Mouse (Mus musculus): ENCODE results near the gene Lrig2. TPM values are rescaled to one million over a fixed set of nuclear protein-coding genes. Genes with fewer than 3 reads are reported as not detected.
A peak's percentile ranks its signal among the peaks of the same experiment; 100 is the strongest.
"Not testable (repeated sequence)": the region's sequence is repeated elsewhere in the genome, so short reads cannot be mapped to it uniquely, and the experiment has no call there.

Lrig2 gene
- polyA plus RNA-seq, 1 experiment from 2014 or later: 35.2 TPM

DNA sequence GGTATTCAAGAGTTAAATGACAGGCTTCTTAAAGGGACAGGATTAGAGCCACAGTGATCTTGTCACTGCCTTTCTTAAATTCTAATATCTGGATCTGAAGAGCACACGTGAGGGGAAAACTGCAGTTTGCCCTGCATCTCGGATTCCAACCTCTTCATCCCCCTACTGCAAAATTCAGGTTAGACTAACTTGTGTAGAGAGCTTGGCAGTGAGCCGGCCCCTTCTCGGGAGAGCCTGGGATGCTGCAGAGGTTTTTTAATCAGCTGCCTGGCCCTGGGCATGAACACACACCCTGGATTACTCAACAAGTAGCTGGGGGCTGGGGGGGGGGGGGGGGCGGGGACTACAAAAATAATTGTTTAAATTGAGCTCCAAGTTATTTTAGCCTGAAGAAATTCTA is 69.4 kb downstream of the Lrig2 start:
- no peaks in the 10 kb centered on the region for H3K27me3 ChIP-seq
- peak; percentile 3; the same call in 1 of the 2 replicates for ATAC-seq (ENCODE audit: low FRiP score)
- 32% methylated on average over 5 of the region's 5 CpGs for WGBS
- H3K4me2 ChIP-seq (replicated peaks): peak overlapping the region; percentile 41
- no peak overlapping the region for H3K27ac ChIP-seq
- H3K9ac ChIP-seq: peak overlapping the region; percentile 35; the same call in 1 of the 2 replicates
- no peak overlapping the region for H3K4me3 ChIP-seq
- no peaks in the 10 kb centered on the region for H3K36me3 ChIP-seq
- H3K4me1 ChIP-seq: peaks cover 2% of the 10 kb centered on the region; the same call in 1 of the 2 replicates
- H3K9me3 ChIP-seq (replicated peaks): no peaks in the 10 kb centered on the region

DNA sequence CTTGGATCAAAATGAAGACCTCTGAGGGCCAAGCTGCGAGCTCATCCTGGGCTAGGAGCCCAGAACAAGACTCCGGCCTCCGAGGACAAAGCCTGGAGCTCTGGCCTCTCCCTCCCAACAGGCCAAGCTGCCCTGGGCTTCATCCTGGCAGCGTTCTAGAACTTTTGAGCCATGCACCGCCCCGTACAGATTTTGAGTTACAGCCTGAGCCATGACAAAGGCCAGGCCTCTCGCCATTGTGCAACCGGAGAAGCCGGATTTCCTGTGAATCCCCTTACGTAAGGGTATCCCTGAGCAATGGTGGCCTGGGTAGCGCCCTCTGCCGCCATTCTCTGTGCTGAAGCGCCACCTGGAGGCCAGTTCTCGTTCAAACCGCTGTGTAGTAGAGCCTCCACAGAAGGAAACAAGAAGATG is 69.8 kb downstream of the Lrig2 start:
- no peaks in the 10 kb centered on the region for H3K27me3 ChIP-seq
- H3K9ac ChIP-seq: peak overlapping the region; percentile 35; the same call in 1 of the 2 replicates
- 18% methylated on average over 15 of the region's 15 CpGs for WGBS
- peak overlapping the region; percentile 41 for H3K4me2 ChIP-seq (replicated peaks)
- no peaks in the 10 kb centered on the region for H3K36me3 ChIP-seq
- no peaks in the 10 kb centered on the region for H3K9me3 ChIP-seq (replicated peaks)
- ATAC-seq (ENCODE audit: low FRiP score): peak; percentile 97
- no peak overlapping the region for H3K4me3 ChIP-seq
- no peak overlapping the region for H3K27ac ChIP-seq
- H3K4me1 ChIP-seq: peaks cover 2% of the 10 kb centered on the region; the same call in 1 of the 2 replicates

DNA sequence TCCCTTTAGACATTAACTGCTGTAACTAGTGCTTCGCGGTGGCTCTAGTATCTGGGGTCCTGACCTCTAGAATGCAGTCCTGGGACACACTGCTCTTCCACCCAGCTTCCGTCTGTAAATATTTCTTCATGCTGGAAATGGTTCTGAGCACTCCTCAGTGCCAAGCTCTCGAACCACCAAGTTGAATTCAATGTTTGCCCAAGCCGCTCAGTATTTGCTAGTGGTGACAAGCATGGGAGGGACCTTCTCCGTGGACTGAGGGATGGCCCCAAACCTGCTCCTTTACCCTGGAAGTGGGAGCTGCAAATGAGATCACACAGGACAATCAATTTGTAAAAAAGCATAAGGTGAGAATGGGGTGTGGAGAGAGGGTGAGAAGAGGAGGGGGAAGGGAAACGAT is 70.3 kb downstream of the Lrig2 start:
- Histone ChIP-seq H3K27ac (no peak overlapping the region), H3K9me3 (replicated peaks) (no peaks in the 10 kb centered on the region), H3K27me3 (no peaks in the 10 kb centered on the region), H3K36me3 (no peaks in the 10 kb centered on the region), H3K4me1 (peaks cover 2% of the 10 kb centered on the region; the same call in 1 of the 2 replicates), H3K4me3 (no peak overlapping the region), H3K4me2 (replicated peaks) (peak overlapping the region; percentile 41), H3K9ac (no peak overlapping the region)
- WGBS: 88% methylated on average over 7 of the region's 7 CpGs
- no peak; the same call in 1 of the 2 replicates for ATAC-seq (ENCODE audit: low FRiP score)

DNA sequence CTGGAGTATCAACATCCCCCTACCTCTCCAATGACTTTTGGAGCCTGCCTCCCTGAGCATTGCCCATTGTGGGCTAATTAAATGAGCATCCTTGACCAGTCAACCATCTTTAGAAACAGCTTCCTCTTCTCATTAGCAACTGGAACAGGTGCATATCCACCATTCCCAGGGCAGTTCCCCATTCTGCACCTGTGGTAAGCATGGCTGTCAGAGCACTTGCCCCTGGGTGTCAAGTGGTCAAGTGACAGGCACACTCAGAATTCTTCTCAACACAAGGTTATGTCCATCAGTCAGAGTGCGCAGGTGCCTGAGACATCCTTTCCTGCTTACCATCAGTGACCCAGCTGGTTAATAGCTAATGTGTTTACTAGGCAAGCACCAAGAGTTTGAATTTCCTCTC is 72.9 kb downstream of the Lrig2 start:
- Histone ChIP-seq H3K4me3 (no peak overlapping the region), H3K4me1 (peaks cover 9% of the 10 kb centered on the region; the same call in 1 of the 2 replicates), H3K27me3 (no peaks in the 10 kb centered on the region), H3K9me3 (replicated peaks) (no peaks in the 10 kb centered on the region), H3K4me2 (replicated peaks) (no peak overlapping the region), H3K27ac (no peak overlapping the region), H3K9ac (no peak overlapping the region), H3K36me3 (no peaks in the 10 kb centered on the region)
- WGBS: 100% methylated on average over 1 of the region's 1 CpGs
- no peak for ATAC-seq (ENCODE audit: low FRiP score)

DNA sequence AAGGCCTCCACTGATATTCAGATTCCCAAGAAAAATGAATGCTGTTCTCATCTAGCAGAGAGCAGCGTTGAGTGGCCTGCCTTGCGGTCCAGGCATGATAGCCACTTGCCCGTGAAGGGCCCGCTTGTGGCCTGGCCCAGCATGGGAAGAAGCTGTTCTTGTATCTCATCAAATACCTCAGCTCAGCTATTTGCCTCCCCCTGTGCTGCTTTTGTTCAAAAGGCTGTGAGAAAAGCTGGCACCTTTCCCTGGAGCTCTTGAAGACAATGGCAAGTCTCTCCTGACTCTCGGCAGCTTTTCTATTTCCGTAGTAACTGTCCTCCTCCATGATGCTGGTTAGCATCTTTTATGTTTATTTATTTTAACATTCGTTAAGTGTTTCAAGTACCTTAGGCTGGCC is 74.1 kb downstream of the Lrig2 start:
- H3K4me3 ChIP-seq: no peak overlapping the region
- no peak overlapping the region for H3K4me2 ChIP-seq (replicated peaks)
- no peak for ATAC-seq (ENCODE audit: low FRiP score)
- no peaks in the 10 kb centered on the region for H3K9me3 ChIP-seq (replicated peaks)
- WGBS: 61% methylated on average over 7 of the region's 7 CpGs
- H3K27me3 ChIP-seq: no peaks in the 10 kb centered on the region
- peaks cover 11% of the 10 kb centered on the region; the same call in 1 of the 2 replicates for H3K4me1 ChIP-seq
- no peak overlapping the region for H3K27ac ChIP-seq
- no peaks in the 10 kb centered on the region for H3K36me3 ChIP-seq
- no peak overlapping the region for H3K9ac ChIP-seq

DNA sequence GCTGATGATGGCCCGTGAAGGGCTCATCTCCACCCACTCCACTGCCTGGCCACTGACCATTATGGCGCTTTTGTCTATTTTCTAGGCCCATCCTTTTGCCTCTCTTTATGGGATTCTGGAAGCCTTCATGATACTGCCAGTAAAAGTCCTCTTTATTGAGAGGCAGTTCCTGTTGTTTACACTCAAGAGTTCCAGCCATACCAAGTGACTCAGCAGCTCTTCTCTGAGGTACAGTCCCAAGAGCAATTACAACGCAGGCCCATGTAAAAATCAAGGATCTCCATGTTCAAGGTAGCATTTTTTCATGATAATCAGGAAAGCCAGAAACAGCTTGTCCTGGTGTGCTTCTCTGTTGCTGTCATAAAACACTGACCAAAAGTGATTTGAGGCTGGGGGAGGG is 75.8 kb downstream of the Lrig2 start:
- Histone ChIP-seq H3K4me2 (replicated peaks) (no peak overlapping the region), H3K9me3 (replicated peaks) (no peaks in the 10 kb centered on the region), H3K9ac (no peak overlapping the region), H3K4me3 (no peak overlapping the region), H3K4me1 (peaks cover 12% of the 10 kb centered on the region; the same call in 1 of the 2 replicates), H3K27ac (no peak overlapping the region), H3K27me3 (no peaks in the 10 kb centered on the region), H3K36me3 (no peaks in the 10 kb centered on the region)
- no peak for ATAC-seq (ENCODE audit: low FRiP score)
- WGBS: 98% methylated on average over 3 of the region's 3 CpGs

DNA sequence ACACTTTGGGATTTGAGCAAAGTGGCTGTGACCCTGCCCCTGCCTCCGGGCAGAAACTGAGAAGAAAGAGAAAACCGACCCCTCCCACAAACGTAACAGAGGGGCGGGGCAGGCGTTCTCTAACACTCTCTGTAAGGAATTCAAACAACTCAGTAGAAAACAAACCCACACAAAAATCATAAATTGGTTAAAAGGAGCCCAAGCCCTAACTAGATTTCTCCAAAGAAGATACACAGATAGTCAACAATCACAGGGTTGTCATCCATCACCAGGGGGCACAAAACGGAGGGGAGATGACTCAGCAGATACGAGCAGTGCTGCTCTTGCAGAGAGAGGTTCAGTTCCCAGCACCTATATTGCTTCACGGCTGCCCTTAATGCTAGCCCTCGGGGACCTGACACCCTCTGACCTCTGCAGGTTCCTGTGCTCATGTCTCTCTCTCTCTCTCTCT is 77.4 kb downstream of the Lrig2 start:
- Histone ChIP-seq H3K27me3 (no peaks in the 10 kb centered on the region), H3K4me2 (replicated peaks) (peak overlapping the region; percentile 40), H3K4me1 (peaks cover 12% of the 10 kb centered on the region; the same call in 1 of the 2 replicates), H3K4me3 (peak overlapping the region; percentile 23; the same call in 1 of the 2 replicates), H3K9me3 (replicated peaks) (no peaks in the 10 kb centered on the region), H3K27ac (no peak overlapping the region), H3K36me3 (no peaks in the 10 kb centered on the region), H3K9ac (no peak overlapping the region)
- 3% methylated on average over 9 of the region's 9 CpGs for WGBS
- 0 out of 2 replicates have a peak, but pooled peaks have one; percentile 38 for ATAC-seq (ENCODE audit: low FRiP score)

DNA sequence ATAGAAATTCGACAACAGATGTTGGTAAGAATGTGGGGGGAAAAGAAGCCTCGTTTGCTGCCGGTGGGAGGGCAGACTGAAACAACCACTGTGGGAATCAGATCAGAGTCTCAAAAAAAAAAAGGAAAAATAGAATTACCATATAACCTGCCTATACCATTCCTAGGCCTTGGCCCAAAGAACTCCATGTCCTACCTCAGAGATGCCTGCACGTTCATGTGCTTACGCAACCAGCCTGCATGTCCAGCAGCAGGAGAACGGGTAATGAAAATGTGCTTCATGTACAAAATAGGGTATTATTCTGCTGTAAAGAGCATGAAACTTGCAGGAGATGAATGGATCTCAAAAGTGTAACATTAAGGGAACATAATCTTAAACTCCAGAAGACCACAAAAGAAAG is 79.1 kb downstream of the Lrig2 start:
- peaks cover 12% of the 10 kb centered on the region; the same call in 1 of the 2 replicates for H3K4me1 ChIP-seq
- WGBS: 84% methylated on average over 6 of the region's 6 CpGs
- no peak for ATAC-seq (ENCODE audit: low FRiP score)

DNA sequence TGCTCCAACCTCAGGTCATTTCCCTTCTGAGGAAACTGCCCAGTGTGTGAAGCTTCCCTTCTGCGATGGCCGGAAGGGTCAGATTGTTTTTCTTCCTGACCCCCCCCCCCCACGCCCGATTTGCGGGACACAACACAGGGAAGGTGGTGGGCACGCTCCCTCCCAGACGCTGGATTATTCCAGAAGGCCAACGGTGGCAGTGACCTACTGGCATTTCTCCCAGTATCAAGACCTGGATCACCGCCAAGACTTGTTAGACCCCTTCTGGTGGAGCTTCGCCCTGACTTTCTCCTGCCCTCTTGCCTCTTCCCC is 79.9 kb downstream of the Lrig2 start:
- H3K4me2 ChIP-seq (replicated peaks): no peak overlapping the region
- H3K4me1 ChIP-seq: peaks cover 12% of the 10 kb centered on the region; the same call in 1 of the 2 replicates
- H3K27ac ChIP-seq: no peak overlapping the region
- H3K27me3 ChIP-seq: no peaks in the 10 kb centered on the region
- H3K9ac ChIP-seq: no peak overlapping the region
- WGBS: 22% methylated on average over 10 of the region's 10 CpGs
- no peaks in the 10 kb centered on the region for H3K36me3 ChIP-seq
- no peaks in the 10 kb centered on the region for H3K9me3 ChIP-seq (replicated peaks)
- H3K4me3 ChIP-seq: no peak overlapping the region
- no peak for ATAC-seq (ENCODE audit: low FRiP score)

More for the DNA sequence above, 79.1 kb downstream of the Lrig2 start:
- no peak overlapping the region for H3K27ac ChIP-seq
- no peaks in the 10 kb centered on the region for H3K27me3 ChIP-seq
- no peak overlapping the region for H3K9ac ChIP-seq
- no peak overlapping the region for H3K4me2 ChIP-seq (replicated peaks)
- no peak overlapping the region for H3K4me3 ChIP-seq
- H3K36me3 ChIP-seq: no peaks in the 10 kb centered on the region
- no peaks in the 10 kb centered on the region for H3K9me3 ChIP-seq (replicated peaks)

DNA sequence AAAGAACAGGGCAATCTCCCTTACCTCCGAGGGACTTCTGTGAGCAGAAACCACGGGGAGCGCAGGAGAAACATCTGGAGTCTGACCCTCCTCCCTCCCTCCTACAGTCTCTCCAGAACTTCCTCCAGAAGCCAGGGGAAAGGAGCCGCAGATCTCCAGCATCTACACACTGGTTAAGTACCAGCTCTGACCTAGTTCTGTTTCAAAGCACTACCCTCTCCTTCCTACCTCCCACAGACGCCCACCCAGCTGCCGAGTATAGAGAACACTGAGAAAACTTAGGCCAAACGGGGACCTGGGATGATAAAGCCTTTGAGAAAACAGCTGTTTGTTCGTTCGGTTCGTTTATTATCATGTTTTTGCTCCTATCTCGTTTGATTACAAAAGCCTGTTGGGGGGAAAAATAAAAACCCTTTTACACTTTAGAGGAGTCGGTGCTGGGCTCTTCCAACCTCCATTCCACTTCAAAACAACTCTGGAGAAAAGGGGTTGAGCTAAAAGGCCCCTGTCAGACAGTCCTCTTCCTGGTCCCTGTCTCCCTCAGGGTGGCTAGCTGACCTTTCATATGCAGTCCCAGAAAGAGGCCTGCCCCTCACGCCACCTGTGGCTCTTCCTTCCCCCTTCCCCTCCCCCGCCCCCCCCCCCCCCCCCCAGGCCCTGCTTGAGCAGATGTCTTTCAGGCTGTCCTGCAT is 80.4 kb downstream of the Lrig2 start:
- ATAC-seq (ENCODE audit: low FRiP score): no peak

DNA sequence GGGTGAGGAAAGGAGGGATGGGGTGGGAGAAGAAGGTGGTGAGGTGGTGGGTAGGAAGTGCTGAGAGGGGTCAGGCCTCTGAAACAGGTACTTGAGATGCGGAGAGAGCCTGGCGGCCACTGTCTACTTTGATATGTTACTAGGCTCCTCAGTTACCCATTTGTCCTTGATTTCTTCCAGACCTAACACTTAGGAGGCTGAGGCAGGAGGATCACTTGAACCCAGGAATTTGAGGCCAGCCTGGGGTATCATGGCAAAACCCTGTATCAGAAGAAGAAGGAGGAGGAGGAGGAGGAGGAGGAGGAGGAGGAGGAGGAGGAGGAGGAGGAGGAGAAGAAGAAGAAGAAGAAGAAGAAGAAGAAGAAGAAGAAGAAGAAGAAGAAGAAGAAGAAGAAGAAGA is 84.4 kb downstream of the Lrig2 start:
- not testable (repeated sequence) for H3K9ac ChIP-seq; ATAC-seq (ENCODE audit: low FRiP score); H3K27ac ChIP-seq; H3K4me1 ChIP-seq; H3K36me3 ChIP-seq; H3K4me2 ChIP-seq (replicated peaks); H3K27me3 ChIP-seq; H3K4me3 ChIP-seq; H3K9me3 ChIP-seq (replicated peaks)
- 100% methylated on average over 2 of the region's 2 CpGs for WGBS

More for the DNA sequence above, 80.4 kb downstream of the Lrig2 start:
- H3K9me3 ChIP-seq (replicated peaks): no peaks in the 10 kb centered on the region
- H3K9ac ChIP-seq: no peak overlapping the region
- 15% methylated on average over 13 of the region's 14 CpGs for WGBS
- H3K27ac ChIP-seq: no peak overlapping the region
- no peak overlapping the region for H3K4me2 ChIP-seq (replicated peaks)
- no peaks in the 10 kb centered on the region for H3K36me3 ChIP-seq
- H3K4me1 ChIP-seq: peaks cover 12% of the 10 kb centered on the region; the same call in 1 of the 2 replicates
- H3K27me3 ChIP-seq: no peaks in the 10 kb centered on the region
- H3K4me3 ChIP-seq: no peak overlapping the region

DNA sequence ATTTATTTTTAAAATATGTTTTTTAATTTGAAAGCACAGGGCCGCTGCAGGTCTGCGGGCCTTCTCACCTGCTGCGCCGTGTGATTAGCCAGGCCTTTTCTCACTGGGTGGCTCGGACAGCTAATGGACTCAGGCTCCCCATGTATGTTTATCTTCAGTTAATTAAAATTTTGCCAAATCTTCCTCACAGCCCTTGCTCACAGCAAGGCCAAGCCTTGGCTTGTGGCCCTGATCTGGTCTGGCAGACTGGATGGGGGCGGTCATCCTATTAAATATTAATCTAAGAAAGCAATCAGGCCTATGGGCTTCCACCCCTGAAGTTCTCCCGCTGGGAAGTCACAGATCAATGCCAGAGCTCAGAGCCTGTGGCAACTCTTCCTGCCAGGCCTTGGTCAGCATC is 87.4 kb downstream of the Lrig2 start:
- no peak; the same call in 1 of the 2 replicates for ATAC-seq (ENCODE audit: low FRiP score)
- Histone ChIP-seq H3K27me3 (no peaks in the 10 kb centered on the region), H3K4me3 (no peak overlapping the region), H3K36me3 (no peaks in the 10 kb centered on the region), H3K9ac (no peak overlapping the region), H3K9me3 (replicated peaks) (no peaks in the 10 kb centered on the region), H3K4me2 (replicated peaks) (no peak overlapping the region), H3K27ac (no peak overlapping the region), H3K4me1 (no peaks in the 10 kb centered on the region; the same call in 1 of the 2 replicates)
- 76% methylated on average over 7 of the region's 7 CpGs for WGBS

DNA sequence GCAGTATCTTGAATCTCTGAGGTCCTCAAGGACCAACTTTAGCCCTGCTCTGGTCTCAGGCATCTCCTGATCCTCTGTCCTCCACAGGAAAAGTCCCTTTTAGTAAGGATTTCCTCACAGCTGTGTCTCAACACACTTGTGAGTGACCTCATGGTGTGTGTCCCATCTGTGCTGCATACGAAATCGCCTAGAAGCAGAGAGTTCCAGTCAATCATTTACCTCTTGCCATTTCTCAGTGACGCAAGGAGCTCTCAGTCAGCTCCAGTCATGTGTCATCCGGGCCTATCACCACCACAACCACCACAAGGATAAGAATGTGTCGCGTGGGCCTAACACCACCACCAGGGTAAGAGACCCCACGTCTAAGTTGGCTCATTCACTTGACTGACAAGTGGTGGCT is 90.8 kb downstream of the Lrig2 start:
- H3K4me3 ChIP-seq: no peak overlapping the region
- no peak overlapping the region for H3K9ac ChIP-seq
- H3K36me3 ChIP-seq: no peaks in the 10 kb centered on the region
- no peak overlapping the region for H3K27ac ChIP-seq
- H3K9me3 ChIP-seq (replicated peaks): no peaks in the 10 kb centered on the region
- H3K27me3 ChIP-seq: no peaks in the 10 kb centered on the region
- H3K4me1 ChIP-seq: no peaks in the 10 kb centered on the region; the same call in 1 of the 2 replicates
- no peak overlapping the region for H3K4me2 ChIP-seq (replicated peaks)
- 86% methylated on average over 7 of the region's 7 CpGs for WGBS
- no peak for ATAC-seq (ENCODE audit: low FRiP score)
